Mouse (Mus musculus) kidney, embryonic 14.5 days (tissue): ENCODE measurements around the gene Pdhb. TPM values are rescaled to one million over a fixed set of nuclear protein-coding genes. Genes with fewer than 3 reads are reported as not detected.
"Not testable (repeated sequence)": the region's sequence is repeated elsewhere in the genome, so short reads cannot be mapped to it uniquely, and the experiment has no call there.

ENCODE experiments used
- ATAC-seq: fragments of 200-750 bp; cut with Nextera tagmentation; 2 replicates; pipeline ENCODE4 v1.8.0; 2017; ENCODE audit warnings: moderate number of reproducible peaks, mild to moderate bottlenecking, moderate TSS enrichment, moderate library complexity; ENCODE audit not compliant: low FRiP score, low TSS enrichment
- H3K27ac ChIP-seq: fragments of 300-500 bp; sonication (generic); 2 replicates; pipeline ENCODE4 v1.5.1; 2014; ENCODE audit warnings: low read depth, mild to moderate bottlenecking, low read length, moderate library complexity, mixed read lengths
- H3K27me3 ChIP-seq: fragments of 300-500 bp; sonication (generic); 2 replicates; pipeline ENCODE4 v1.6.1; 2014; ENCODE audit warnings: mild to moderate bottlenecking, low read length; ENCODE audit not compliant: control insufficient read depth, insufficient read depth
- H3K36me3 ChIP-seq: fragments of 300-500 bp; sonication (generic); 2 replicates; pipeline ENCODE4 v1.6.1; 2014; ENCODE audit warnings: low read length, mixed read lengths; ENCODE audit not compliant: control insufficient read depth, insufficient read depth
- H3K4me1 ChIP-seq: fragments of 300-500 bp; sonication (generic); 2 replicates; pipeline ENCODE4 v1.6.1; 2014; ENCODE audit warnings: low read length, mixed read lengths; ENCODE audit not compliant: control insufficient read depth, insufficient read depth
- H3K4me2 ChIP-seq: fragments of 300-500 bp; sonication (generic); replicated peaks from 2 replicates; pipeline ENCODE4 v1.6.1; 2014; ENCODE audit warnings: low read depth, mild to moderate bottlenecking, low read length
- H3K4me3 ChIP-seq: fragments of 300-500 bp; sonication (generic); 2 replicates; pipeline ENCODE4 v1.5.1; 2014; ENCODE audit warnings: mild to moderate bottlenecking, low read length
- H3K9ac ChIP-seq: fragments of 300-500 bp; sonication (generic); 2 replicates; pipeline ENCODE4 v1.6.1; 2014; ENCODE audit warnings: low read depth, mild to moderate bottlenecking, low read length, moderate library complexity
- H3K9me3 ChIP-seq: fragments of 300-500 bp; sonication (generic); 2 replicates; pipeline ENCODE4 v1.6.1; 2016; ENCODE audit warnings: low read length; ENCODE audit not compliant: control insufficient read depth
- WGBS: fragments of 180-500 bp; shearing (Covaris S2); extraction: QIAGEN DNeasy Blood & Tissue Kit; methylation state at CpG from one replicate; pipeline ENCODE4 v1.1.7; 2014; 5-methylcytosine and 5-hydroxymethylcytosine counted together
- polyA plus RNA-seq: library from polyadenylated mRNA; unstranded; fragments of >200 nt; fragmentation: Nextera tagmentation; extraction: Ambion mirVana; gene quantifications from 2 replicates; pipeline ENCODE4 v1.2.1, GENCODE M21; 2014

Gene Pdhb
- polyA plus RNA-seq, 1 experiment from 2014 or later, result 247 TPM

GRCm38 (mm10) chr14:8134234-8134633, 38.6 kb downstream of the Pdhb start:
- Histone ChIP-seq H3K27me3 (no peaks in the 10 kb centered on the region), H3K9me3 (no peaks in the 10 kb centered on the region), H3K9ac (no peak overlapping the region), H3K4me1 (no peaks in the 10 kb centered on the region), H3K4me2 (no peak overlapping the region), H3K36me3 (no peaks in the 10 kb centered on the region; the same call in 1 of the 2 replicates), H3K27ac (no peak overlapping the region), H3K4me3 (no peak overlapping the region)
- ATAC-seq, result no peak
- WGBS, result 78% methylated on average over 2 of the region's 2 CpGs

- no peak for ATAC-seq
- no peak overlapping the region for H3K4me3 ChIP-seq
- 81% methylated on average over 8 of the region's 8 CpGs for WGBS
- H3K27me3 ChIP-seq, result no peaks in the 10 kb centered on the region
- no peak overlapping the region for H3K9ac ChIP-seq
- no peaks in the 10 kb centered on the region for H3K9me3 ChIP-seq
- H3K4me1 ChIP-seq, result no peaks in the 10 kb centered on the region
- H3K36me3 ChIP-seq, result no peaks in the 10 kb centered on the region; the same call in 1 of the 2 replicates
- H3K27ac ChIP-seq, result no peak overlapping the region
- no peak overlapping the region for H3K4me2 ChIP-seq
Observed at GRCm38 (mm10) chr14:8132789-8133188, 40.0 kb downstream of the Pdhb start.

- no peak overlapping the region for H3K4me2 ChIP-seq
- no peaks in the 10 kb centered on the region for H3K9me3 ChIP-seq
- no peak for ATAC-seq
- no peak overlapping the region for H3K9ac ChIP-seq
- 0 out of 2 replicates have a peak, but pooled peaks cover 3% of the 10 kb centered on the region for H3K36me3 ChIP-seq
- no peaks in the 10 kb centered on the region for H3K27me3 ChIP-seq
- no peak overlapping the region for H3K27ac ChIP-seq
- no peaks in the 10 kb centered on the region for H3K4me1 ChIP-seq
- no peak overlapping the region for H3K4me3 ChIP-seq
- 62% methylated on average over 5 of the region's 5 CpGs for WGBS
Observed at GRCm38 (mm10) chr14:8127971-8128370, 44.9 kb downstream of the Pdhb start.

GRCm38 (mm10) chr14:8124046-8124881, 48.6 kb downstream of the Pdhb start:
- Histone ChIP-seq H3K4me2 (no peak overlapping the region), H3K36me3 (0 out of 2 replicates have a peak, but pooled peaks cover 6% of the 10 kb centered on the region), H3K27ac (no peak overlapping the region), H3K9ac (no peak overlapping the region), H3K27me3 (no peaks in the 10 kb centered on the region), H3K9me3 (no peaks in the 10 kb centered on the region), H3K4me3 (no peak overlapping the region), H3K4me1 (no peaks in the 10 kb centered on the region)
- no peak for ATAC-seq
- WGBS, result 79% methylated on average over 7 of the region's 7 CpGs

GRCm38 (mm10) chr14:8123611-8124010, 49.2 kb downstream of the Pdhb start:
- WGBS, result 92% methylated on average over 10 of the region's 10 CpGs
- not testable (repeated sequence) for H3K27me3 ChIP-seq, H3K9ac ChIP-seq, H3K9me3 ChIP-seq, H3K4me1 ChIP-seq, H3K4me2 ChIP-seq, H3K36me3 ChIP-seq, ATAC-seq, H3K4me3 ChIP-seq, H3K27ac ChIP-seq

GRCm38 (mm10) chr14:8123141-8123540, 49.7 kb downstream of the Pdhb start:
- Histone ChIP-seq H3K9ac (no peak overlapping the region), H3K27ac (no peak overlapping the region), H3K4me1 (no peaks in the 10 kb centered on the region), H3K36me3 (0 out of 2 replicates have a peak, but pooled peaks cover 6% of the 10 kb centered on the region), H3K9me3 (no peaks in the 10 kb centered on the region), H3K4me2 (no peak overlapping the region), H3K4me3 (no peak overlapping the region), H3K27me3 (no peaks in the 10 kb centered on the region)
- ATAC-seq, result no peak
- 92% methylated on average over 7 of the region's 7 CpGs for WGBS

GRCm38 (mm10) chr14:8119904-8120303, 52.9 kb downstream of the Pdhb start:
- H3K4me1 ChIP-seq, result no peaks in the 10 kb centered on the region
- H3K27me3 ChIP-seq, result no peaks in the 10 kb centered on the region
- no peak overlapping the region for H3K4me3 ChIP-seq
- H3K4me2 ChIP-seq, result no peak overlapping the region
- no peak for ATAC-seq
- 87% methylated on average over 3 of the region's 3 CpGs for WGBS
- H3K9me3 ChIP-seq, result no peaks in the 10 kb centered on the region
- H3K9ac ChIP-seq, result no peak overlapping the region
- no peak overlapping the region for H3K27ac ChIP-seq
- 0 out of 2 replicates have a peak, but pooled peaks cover 6% of the 10 kb centered on the region for H3K36me3 ChIP-seq

- Histone ChIP-seq H3K9me3 (no peaks in the 10 kb centered on the region), H3K27ac (no peak overlapping the region), H3K4me1 (no peaks in the 10 kb centered on the region), H3K9ac (no peak overlapping the region), H3K27me3 (no peaks in the 10 kb centered on the region), H3K36me3 (0 out of 2 replicates have a peak, but pooled peaks cover 6% of the 10 kb centered on the region), H3K4me3 (no peak overlapping the region), H3K4me2 (no peak overlapping the region)
- no peak for ATAC-seq
- WGBS, result 88% methylated on average over 5 of the region's 5 CpGs
Observed at GRCm38 (mm10) chr14:8119454-8119853, 53.4 kb downstream of the Pdhb start.

- Histone ChIP-seq H3K4me2 (no peak overlapping the region), H3K27me3 (no peaks in the 10 kb centered on the region), H3K9ac (no peak overlapping the region), H3K36me3 (0 out of 2 replicates have a peak, but pooled peaks cover under 1% of the 10 kb centered on the region), H3K9me3 (no peaks in the 10 kb centered on the region), H3K4me3 (no peak overlapping the region), H3K4me1 (no peaks in the 10 kb centered on the region), H3K27ac (no peak overlapping the region)
- WGBS, result 79% methylated on average over 2 of the region's 2 CpGs
- ATAC-seq, result no peak
Observed at GRCm38 (mm10) chr14:8117371-8117770, 55.5 kb downstream of the Pdhb start.
